Mouse (Mus musculus) urinary bladder, postnatal 25 days (tissue): Measurements from ENCODE around the gene Gm48551.

Source experiments
- DNase-seq: peaks from one replicate; pipeline ENCODE4 v3.0.0; 2022; ENCODE audit warnings: low spot score

Gene Gm48551

DNA sequence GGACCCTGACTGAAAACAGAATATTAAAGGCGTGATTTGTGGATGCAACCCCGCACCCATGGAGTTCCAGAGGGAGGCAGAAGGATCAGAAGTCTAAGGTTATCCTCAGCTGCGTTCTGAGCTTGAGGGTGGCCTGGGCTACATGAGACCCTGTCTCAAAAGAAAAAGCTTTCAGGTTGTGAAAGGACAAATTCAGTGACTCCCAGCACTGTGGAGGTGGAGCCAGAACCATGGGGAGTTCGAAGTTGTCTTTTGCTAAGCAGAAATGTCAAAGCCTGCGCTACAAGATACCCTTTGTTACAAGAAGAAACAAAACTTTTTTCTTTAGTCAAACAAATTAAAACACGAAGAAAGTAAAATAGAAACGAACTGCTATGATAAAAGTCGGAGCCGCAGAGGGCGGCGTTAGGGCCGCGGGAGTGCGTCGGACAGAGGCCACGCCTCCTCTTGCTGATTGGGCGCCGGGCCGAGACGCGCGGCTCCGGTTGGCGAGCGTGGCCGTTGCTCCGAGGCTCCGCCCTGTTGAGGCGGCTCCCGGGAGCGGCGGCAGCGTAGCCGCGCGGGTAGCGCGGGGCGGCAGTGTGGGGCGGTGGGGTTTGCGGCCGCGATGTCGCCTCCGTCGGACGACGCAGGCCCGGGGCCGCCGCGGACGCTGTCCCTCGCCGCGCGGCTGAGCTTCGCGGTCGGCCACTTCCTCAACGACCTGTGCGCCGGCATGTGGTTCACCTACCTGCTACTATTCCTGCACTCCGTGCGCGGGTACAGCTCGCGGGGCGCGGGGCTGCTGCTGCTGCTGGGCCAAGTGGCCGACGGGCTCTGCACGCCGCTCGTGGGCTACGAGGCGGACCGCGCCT, 27.0 kb upstream of the Gm48551 start, which contains the start of gene Mfsd12:
Mfsd12 (plus strand) TSS at position 501 of the 854 bp plus-strand sequence.
- DNase-seq, result peak; percentile 88

DNA sequence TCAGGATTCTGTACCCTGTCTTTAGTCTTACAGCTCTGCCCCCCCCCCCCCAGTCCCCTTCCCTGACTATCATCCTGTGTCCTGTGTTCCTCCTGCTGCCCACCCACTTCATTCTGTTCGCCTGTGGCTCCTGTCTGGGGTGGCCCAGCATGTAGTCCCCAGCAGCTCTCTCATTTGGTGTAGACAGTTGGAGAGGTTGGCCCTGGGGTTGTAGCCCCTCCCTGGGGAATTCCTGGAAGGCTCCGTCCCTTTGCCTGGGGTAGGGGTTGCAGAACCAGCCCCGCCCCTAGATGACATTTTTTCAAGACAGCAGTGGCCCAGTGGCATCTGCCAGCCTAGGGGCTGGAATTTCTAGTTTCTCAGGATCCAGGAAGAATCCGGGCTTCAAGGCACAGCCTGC, 26.1 kb upstream of the Gm48551 start:
- DNase-seq, result no peak

DNA sequence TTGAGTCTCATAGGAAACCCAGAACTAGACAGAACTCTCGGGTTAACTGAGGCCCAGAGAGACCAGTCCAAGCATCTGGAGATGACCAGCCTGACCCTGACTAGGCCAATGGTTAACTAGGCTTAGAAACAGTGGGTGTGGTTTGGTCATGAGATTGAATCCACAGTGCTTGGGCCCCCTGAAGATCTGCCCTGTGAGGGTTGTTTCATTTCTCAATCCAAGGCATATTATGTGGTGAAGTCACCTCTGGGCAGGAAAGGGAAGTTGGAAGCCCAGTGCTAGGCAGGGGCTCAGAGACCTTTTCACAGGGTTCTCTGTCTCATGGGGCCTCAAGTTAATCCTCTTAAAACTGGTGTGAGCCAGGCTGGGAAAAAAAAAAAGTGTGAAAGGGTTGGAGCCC, 25.4 kb upstream of the Gm48551 start:
- DNase-seq, result no peak

- no peak for DNase-seq
Observed at GRCm38 (mm10) chr10:81360721-81361120, 23.5 kb upstream of the Gm48551 start.

- DNase-seq, result no peak
Observed at GRCm38 (mm10) chr10:81362336-81362949, 21.8 kb upstream of the Gm48551 start.

DNA sequence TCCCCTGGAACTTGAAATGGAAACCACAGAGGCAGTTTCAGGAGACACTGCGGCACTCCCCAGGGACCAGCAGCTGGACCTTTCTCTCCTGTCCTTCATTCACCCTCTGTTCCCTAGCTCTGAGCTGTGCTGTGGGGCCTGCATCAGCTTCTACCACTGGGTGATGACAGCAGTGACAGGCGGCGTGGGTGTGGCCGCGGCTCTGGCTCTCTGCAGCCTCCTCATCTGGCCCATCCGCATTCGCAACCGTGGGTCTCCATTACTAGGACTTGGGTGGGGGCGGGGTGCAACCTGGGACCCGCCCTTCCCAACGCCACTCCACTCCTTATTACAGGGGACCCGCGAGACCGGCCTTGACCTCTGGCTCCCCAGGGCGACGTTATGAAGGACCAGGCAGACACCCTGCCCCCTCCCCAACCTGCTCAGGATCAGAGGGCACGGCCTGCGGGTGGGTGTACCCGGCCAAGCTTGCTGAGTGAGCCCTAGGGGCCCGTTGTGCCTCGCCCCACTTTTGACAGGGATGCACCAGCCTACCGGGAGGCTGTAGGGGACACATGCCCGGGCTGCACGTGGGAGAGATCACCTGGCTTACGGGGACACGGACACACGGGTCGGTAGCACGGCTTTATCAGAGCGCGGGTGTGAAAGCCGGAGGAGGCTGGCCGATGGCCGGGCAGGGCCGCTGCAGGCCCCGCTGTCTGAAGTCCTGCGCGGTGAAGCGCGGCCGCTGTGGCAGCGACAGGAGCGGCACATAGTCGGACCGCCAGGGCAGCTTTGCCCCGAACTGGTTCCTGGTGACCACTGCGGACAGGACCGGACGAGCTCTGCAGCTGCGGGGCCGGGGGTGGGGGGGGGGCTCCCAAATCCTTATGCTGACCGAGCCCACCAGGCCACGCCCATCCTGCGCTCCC, 20.6 kb upstream of the Gm48551 start:
- DNase-seq, result no peak

DNA sequence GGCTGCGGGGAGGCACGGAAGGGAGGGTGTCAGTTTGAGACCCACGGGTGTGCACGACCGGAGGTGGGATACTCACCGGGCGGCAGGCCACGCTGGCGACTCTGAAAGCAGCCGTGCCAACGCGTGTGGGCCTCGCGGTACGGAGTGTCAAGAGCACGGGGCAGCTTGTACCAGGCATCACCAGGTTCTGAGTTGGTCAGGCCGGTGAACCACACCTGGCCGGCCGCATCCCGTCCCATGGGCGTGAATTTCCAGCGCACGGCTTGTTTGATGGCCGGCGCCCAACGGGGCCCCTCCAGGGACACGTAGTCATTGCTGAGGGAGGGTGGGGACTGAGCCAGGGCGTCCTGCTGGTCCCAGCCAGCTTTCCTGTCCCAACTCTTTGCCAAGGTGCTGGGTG, 19.6 kb upstream of the Gm48551 start:
- no peak for DNase-seq

GRCm38 (mm10) chr10:81365073-81365472, 19.2 kb upstream of the Gm48551 start:
- no peak for DNase-seq

DNA sequence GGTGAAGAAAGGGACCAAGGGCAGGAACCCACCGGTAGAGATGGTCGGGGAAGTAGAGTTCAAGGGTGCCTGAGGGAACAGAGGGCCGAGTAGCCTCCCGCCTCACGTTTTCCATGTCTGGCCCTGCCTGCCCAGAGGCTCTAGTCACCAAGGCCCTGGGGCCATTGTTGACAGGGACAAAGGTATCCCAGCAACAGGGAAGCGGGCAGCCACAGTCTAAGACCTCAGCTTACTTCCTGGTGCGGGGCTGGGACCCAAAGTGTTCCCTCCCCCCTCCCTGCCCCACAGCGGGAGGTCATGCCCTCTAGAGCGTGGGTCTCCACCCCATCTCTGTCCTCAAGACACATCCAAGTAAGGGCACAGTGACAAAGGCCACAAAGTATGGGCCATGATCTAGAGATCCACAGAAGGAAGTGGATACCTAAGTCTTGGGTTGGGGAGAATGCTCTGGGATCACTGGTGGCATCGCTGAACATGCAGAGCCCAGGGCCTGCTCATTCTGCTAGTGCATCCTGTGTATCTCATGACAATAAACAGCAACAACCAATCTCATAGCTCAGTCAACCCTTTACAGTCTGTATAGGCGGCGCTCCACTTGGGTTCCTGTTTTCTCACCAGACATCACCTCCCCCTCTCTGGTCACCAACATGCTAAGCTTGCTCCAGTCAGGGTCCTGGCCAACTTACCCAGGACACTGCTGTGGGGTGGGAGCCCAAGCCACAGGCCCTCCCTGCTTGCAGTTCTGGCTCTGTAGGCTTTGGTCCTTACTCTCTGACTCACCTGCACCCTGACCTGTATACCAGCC, 18.4 kb upstream of the Gm48551 start, which contains the start of gene 4930404N11Rik:
4930404N11Rik (minus strand) TSS at position 145 of the 805 bp plus-strand sequence.
- no peak for DNase-seq

GRCm38 (mm10) chr10:81366477-81367206, 17.6 kb upstream of the Gm48551 start:
- no peak for DNase-seq

DNA sequence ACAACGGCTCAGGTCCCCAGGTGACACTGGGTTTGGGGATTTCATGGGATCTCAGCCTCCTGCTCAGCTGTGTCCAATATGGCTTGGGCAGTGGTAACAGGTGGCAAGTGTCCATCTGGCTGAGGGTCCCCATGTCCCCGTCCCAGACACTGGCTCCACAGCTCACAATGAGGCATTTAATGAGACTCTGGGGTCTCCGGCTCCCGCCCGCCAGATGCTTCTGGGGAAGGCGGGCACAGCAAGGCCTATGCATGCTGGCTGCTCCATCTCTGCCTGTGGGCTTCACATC, 17.1 kb upstream of the Gm48551 start:
- DNase-seq, result no peak

GRCm38 (mm10) chr10:81375322-81375721, 8.9 kb upstream of the Gm48551 start:
- no peak for DNase-seq

GRCm38 (mm10) chr10:81376561-81377361, 7.5 kb upstream of the Gm48551 start:
- no peak for DNase-seq

DNA sequence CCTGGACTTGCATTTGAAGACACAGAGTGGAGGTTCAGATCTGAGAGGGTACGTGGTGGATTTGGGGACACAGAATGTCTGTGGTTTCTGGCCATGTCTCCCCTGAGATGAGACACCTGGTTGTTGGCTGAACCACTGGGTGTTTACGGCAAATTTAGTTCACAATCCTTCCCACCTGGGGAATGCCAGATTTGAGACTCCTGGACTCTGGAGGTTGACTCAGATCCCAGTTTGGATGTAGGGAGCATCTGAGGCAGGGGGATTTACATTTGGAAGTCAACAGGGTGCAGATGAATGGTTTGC, 7.0 kb upstream of the Gm48551 start:
- DNase-seq, result no peak

DNA sequence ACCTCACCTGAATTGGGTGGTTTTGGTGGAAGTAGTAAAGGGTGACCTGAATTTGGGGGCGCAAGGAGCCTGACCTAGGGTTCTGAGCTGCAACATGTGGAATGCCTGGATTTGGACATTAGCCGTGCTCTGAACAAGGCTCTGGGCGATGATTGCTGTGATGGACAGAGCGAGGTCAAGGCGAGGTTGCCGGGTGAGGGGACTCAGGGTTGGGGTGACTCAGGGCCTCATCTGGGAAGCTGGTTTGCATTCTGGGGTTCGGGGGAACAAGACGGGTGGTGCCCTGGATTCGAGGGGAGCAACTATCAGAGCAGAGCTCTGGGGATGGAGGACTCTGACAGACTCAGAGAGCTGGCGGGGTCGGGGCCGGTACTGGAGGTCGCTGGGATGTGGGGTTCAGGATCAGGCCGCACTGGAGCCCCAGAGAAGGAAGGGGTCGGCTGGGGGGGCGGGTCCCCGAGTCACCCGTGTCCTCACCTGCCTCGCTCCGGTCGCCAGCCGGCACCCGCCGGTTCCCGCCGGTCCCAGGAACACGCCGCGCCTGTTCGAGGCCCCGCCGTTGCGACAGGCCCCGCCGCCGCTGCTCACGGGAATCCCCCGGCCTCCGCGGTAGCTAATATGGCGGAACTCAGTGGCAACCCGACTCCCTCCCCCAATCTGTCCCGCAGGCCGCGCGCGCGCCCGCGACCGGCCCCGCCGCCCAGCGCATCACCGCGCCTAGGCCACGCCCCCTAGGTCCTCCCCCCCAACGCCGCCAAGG, 6.3 kb upstream of the Gm48551 start, which contains the start of gene Fzr1:
Fzr1 (minus strand) TSS at position 724 of the 760 bp plus-strand sequence.
- no peak for DNase-seq

- DNase-seq, result peak; percentile 100
Observed at GRCm38 (mm10) chr10:81378553-81379182, 5.6 kb upstream of the Gm48551 start.

- no peak for DNase-seq
Observed at GRCm38 (mm10) chr10:81379183-81379553, 5.1 kb upstream of the Gm48551 start.

DNA sequence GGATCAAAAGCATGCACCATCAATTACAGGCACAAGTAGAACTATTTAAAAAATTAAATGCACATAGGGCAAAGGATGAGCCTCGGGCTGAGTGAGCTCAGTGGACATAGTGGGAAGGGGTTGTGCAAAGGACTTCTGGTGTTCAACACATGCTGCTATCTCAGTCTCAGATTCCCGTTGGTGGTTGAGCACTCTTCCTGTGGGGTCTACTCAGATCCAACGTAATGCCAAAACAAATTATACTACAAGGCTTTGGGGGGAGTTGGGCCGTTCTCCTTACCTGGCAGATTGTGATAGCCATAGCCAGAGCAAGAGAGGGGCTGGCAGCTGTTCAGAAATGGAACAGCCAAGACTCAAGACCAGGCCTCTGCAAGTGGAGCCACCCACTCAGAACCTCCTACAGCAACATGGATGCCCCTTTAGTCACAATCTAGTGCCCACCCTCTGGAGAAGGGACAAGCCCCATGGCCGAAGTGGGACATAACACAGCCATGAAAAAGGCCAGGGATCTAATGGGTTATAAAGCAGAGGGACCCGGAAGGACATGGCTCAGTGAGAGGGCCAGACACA, 4.4 kb upstream of the Gm48551 start:
- DNase-seq, result no peak

DNA sequence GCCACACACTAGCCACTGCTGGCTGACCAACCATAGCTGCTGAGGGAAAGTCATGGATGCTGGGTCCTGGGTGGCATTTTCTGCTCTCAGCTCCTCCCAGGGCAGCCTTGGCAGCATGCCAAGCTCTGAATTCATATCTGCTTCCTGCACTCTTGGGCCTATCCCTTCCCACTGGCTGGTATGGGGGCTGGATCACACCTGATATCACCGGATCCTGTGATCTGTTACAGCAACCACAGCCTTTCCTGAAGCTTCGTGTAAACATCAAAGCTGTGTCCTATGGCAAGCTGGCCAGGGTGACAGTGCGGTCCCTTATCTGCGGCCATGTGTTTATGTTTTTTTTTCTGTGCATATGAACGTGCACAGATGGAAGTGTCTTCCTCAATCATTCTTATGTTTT, 2.2 kb upstream of the Gm48551 start:
- no peak for DNase-seq
